Mouse (Mus musculus): ENCODE results near the gene Ptpa.
A peak's percentile ranks its signal among the peaks of the same experiment; 100 is the strongest.

Ptpa gene

DNA sequence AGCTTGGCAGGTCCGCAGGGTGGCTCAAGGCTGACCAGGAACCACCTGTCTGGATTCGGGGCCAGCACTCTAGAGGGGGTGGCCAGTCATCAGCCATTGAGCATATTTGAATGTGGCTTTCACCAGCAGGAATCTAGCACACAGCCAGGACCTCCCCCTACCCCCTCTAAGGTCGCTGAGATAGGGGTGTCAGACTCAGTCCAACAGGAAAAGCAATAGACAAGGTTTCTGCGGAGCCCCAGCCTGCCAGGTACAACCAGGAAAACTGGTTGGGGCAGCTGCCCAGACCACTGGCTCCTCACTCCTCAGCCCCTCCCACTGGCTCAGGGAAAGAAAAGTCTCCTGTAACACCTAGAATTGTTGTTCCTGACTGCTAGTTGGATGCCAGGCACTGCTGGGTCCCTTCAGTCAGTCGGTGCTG, 47.5 kb downstream of the Ptpa start:
- no peak for DNase-seq (ENCODE audit: low read depth, low spot score)

DNA sequence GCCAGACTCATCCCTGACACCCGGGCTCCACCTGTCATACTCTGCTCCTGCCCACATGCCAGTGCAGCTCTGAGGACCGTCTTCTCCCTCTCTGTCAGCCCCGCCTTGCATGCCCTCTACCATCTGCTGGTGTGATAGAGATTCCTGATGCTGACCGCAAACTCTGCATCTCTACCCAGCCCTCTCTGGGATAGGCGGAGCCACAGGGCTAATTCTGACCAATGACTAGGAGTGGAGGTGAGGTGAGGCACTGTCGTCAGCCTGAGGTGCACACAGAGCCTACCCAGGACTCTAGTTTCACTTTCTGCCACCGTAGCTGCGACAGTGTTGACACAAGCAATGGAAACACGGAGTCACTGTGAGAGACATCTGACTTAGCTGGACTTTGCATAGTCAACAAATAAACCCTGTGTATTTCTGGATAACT, 48.1 kb downstream of the Ptpa start:
- DNase-seq (ENCODE audit: low read depth, low spot score), result no peak

DNA sequence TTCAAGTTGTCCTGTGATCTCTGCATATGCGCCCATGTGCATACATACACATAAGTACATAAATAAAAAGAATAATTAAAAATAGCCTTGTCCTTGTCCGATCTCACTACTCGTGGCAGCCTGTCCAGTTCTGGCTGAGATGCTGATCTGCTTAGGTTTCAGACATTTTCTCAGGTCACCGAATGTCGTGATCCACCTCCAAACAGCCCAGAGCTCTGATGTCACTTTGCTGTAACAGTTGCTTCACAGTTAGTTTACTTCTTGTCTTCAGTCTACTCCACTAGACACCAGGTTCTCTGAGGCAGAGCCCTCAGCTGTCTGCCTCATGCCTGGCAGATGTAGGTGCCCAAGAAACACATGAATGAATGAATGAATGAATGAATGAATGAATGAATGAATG, 48.6 kb downstream of the Ptpa start:
- DNase-seq (ENCODE audit: low read depth, low spot score), result no peak

DNA sequence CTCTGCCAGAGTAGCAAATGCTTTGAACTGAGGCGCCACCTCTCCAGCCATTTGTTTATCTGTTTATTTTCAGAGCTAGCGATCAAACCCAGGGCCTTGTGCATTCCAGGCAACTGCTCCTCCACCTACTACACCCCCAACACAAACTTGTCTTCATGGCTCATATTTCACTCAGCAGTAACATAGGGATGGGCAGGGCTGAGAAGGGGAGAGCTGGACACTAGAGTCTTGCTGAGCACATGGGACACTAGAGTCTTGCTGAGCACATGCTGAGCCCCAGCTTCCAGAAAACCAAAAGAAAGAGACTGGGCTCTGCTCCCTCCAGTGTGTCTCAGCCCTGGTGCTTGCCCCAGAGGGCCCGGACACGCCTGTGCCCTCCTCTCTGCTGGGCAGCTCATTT, 50.9 kb downstream of the Ptpa start:
- no peak for DNase-seq (ENCODE audit: low read depth, low spot score)

DNA sequence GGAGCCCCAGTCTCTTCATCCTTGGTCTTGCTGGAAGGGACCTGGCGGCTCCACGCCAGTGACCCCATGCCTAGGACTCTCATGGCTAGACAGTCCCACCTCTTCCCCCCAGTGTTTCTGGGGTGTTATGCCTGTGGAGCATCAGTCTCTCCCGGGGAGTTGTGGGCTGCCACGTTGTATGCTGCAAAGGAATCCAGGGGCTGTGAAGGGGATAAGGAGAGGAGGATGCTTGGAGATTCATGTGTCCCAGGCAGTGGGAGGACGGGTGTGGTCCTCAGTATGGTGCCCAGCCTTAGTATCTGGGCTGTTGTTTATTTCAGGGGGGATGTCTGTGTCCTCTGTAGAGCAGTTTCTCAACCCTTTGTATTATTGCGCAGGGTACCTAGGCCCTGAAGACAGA, 53.2 kb downstream of the Ptpa start:
- no peak for DNase-seq (ENCODE audit: low read depth, low spot score)

DNA sequence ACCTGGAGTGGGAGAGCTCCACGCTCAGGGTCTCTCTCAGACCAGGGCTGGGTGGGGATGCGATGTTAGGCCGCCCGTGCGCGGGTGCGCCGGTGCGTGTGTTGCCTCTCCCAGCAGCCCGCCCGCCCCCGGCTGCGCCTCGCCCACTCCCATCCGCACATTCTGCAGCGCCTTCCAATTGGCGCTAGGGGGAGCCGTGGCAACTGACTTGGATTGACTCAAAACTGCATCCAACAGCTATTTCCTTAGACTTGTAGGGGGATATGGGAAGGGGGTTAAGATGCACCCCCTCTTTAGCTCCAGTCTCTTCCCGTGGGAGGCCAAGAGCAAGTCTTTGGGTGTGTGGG, 53.9 kb downstream of the Ptpa start:
- no peak for DNase-seq (ENCODE audit: low read depth, low spot score)

DNA sequence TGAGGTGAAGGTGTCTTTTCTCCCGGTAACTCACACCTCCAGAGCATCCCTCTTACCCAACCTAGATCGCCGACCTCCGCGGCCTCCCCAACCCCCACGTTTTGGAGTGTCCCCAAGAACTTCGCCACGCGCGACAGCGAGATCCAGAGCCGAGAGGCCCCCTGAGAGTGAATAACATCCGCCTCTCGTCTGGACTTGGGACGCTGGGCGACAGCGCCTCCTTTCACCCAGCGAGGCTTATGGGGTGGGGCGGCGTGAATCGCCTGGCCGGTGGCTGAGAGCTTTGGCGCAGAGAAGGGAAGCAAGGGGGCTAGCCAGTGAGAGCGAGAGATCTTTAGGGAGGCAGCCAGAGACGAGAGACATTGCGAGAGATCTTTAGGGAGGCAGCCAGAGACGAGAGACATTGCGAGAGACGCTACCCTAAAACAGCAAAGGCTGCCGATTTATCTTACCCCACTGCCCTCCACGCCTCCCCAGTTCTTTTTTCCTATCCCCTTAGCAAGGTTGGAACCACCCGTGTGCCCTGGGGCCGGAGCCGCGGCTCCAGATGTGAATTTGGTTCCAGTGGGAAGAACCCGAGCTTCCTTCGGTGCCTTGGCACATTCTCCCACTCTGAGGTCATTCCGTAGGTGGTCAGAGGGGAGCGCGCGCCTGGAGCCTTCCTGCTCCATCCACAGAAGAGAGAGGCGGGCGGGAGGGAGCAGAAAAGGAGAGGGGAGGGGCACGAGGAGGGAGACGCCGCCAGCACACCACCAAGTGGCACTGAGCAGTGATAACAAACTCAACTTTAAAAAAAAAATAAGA, 54.5 kb downstream of the Ptpa start:
- no peak for DNase-seq (ENCODE audit: low read depth, low spot score)

DNA sequence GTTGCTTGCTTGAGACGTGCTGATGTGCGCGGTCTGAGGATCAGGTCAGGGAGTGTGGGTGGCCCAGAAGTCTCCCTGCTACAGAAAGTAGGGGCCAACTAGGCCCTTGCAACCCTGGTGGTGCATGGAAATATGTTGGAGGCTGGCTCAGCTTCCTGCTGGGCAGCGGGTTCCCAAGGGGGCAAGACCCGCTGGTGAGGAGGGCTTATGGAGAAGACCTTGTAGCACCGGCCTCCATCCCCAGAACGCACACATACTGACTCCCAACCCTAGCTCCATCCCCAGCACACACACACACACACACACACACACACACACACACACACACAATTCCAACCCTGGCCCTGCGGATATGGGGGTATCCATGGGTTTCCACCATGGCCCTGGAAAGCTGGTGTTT, 55.2 kb downstream of the Ptpa start:
- DNase-seq (ENCODE audit: low read depth, low spot score), result no peak

DNA sequence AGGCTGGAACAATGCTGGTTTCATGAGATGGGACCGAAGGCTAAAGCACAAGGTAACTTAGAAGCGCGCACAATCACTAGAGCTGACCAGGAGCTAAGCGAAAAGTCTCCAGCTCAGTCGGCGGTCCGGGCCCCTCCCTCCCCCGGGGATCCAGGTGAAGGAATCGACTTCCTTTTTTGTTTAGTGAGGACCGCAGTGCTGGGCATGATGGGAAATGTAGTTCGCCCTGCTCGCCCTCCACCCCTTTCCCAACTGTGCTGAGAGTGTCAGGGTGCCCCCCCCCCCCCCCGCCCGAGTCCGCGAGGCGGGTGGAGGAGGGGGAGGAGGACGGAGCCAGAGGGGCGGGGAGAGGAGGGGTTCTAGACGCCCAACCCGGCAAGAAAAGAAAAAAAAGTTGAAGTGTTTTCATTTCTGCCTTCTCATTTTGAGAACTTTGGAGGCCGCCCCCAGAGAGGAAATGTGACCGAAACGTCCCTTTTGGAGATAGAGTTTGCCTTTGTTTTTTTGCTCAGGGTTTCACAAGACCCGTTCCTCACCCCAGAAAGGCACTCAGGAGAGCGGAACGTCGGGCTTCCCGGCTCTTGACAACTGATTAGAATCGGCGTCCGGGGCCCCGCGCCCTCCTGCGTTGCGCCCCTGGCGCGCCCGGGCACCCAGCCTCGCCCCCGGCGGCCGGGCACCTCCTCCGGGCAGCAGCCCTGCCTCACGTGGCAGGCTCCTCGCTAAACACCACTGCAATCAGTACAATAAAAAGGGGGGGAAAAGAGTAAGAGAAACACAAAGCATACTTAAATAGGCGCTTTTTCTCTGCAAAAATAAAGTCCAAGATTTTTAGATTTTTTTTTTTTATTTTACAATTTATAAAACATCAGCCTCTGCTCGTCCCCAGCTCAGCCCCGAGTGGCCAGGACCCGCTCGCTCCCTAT, 56.2 kb downstream of the Ptpa start:
- DNase-seq (ENCODE audit: low read depth, low spot score), result no peak

DNA sequence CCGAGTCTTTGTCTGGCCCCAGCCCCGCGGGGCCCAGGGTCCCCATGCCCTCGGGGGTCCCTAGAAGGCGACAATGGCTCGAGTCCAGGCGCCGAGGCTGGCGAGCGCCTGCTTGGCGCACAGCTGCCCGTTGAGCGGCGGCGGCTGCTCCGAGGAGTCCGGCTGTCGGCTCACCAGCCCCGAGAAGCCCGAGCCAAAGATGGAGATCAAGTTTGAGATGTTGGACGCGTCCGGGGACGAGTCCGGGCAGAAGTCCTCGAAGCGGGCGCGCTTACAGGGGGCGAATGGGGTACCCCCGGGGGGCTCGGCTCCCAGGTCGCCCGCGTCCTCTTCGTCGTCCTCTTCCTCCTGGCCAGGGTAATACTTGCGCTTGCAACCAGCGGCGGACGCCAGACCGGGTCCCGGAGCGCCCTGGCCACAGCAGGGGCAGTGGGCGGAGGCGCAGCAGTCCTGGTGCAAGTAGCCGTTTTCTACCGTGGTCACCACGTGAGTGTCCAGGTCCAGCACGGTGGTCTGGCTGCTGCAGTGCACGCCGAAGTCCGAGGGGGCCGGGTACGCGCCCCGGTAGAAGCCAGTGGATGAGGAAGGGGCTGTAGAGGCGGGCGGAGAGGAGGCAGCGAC, 57.0 kb downstream of the Ptpa start:
- no peak for DNase-seq (ENCODE audit: low read depth, low spot score)

DNA sequence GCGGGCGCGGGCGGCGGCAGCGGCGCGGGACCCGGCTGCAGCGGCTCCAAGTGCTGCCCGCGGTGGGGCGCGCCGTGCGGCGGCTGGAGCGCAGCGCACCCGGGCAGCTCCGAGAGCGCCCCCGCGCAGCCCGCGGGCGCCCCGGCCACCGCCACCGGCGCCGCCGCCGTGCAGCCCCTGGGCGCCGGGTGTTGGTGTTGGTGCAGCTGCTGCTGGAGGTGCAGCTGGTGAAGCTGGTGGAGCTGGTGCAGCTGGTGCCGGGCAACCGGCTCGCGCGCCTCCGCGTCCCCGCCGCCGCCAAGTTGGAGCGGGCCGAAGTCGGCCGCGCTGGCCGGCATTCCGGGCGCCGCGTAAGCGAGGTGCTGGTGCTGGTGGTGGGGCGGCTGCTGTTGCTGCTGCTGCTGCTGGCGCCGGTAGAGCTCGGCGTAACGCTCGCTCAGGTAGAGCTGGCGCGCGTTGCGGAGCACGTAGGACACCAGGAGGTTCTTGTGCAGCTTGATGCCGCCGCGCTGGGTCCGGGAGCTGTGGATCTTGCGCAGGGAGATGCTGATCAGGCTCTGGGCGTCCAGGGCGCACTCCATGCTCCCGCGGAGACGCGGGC, 57.7 kb downstream of the Ptpa start:
- DNase-seq (ENCODE audit: low read depth, low spot score), result no peak

DNA sequence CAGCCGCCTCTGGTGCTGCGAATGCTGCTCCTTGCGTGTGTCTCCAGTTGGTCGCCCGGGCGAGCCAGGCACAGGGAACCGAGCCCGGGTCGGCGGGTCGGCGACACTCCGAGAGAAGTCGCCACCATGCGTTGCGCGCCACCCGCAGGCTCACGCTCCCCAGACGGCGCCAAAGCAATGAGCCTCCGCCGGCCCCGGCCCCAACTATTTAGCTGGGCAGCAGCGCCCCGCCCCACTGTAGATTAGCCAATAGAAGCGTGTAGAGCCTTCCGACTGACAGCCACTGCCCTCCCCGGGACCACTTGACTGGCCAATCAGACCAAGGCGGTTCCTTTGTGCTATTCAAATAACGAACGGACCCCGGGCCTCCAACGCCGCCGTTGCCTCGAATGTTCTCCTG, 58.2 kb downstream of the Ptpa start, which contains the start of gene Ier5l:
Gene Ier5l, minus strand, starts transcription at position 181 of the 400 bp plus-strand sequence.
- DNase-seq (ENCODE audit: low read depth, low spot score), result peak; percentile 85

DNA sequence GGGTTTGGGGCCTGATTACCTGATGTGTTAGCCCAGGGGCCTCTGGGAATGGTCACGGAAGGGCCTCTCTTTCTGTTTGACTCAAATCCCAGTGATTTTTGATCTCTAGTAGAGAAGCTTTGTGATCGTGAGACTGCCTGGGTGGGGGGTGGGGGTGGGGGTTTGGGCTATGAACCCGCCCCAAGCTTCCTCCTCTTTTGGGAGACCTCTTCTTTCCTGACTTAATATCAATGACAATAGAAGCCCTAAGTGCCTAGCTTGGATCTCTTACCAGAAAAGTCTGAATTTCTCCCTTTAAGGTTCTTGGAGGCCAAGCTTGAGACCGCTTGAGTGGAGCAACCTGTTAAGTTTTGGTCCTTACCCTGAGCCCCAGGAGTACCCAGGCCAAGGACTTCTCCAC, 58.9 kb downstream of the Ptpa start:
- DNase-seq (ENCODE audit: low read depth, low spot score), result no peak

DNA sequence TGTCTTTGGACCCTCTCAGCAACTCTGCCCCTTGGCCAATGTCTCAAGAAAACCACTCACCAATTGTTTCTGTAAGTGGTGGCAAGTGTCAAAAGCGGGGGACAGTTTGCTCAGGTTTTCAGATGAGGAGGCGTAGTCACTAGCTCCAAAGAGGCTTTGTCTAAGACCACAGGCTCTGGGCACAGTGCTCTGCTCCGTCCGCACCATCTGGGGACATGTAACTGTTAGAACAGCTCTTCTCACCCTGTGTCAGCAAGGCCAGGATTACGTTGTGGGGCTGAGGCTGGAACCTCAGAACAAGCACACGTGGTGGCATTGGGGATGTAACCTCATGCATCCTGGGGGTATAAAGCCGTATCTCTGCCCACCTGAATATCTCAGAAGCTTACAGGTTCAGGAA, 59.6 kb downstream of the Ptpa start:
- DNase-seq (ENCODE audit: low read depth, low spot score), result no peak

DNA sequence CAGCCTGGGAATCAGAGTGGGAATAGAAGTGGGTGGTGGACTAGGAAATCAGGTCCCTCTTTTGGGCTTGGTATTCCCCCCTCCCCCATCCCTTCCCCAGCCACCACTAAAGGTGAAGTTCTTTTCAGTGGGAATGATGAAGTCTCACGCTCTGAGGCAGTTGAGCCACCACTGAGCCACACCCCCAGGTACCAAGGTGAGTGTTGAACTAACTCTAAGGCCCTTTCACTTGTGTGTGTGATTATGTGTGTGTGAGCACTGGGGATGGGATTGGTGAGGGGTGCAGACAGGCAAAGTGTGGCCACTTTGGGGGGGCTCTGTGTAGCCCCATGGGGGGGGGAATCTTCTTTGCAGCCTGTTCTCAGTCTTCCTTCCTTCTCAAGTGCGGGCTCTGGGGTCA, 60.4 kb downstream of the Ptpa start:
- no peak for DNase-seq (ENCODE audit: low read depth, low spot score)

DNA sequence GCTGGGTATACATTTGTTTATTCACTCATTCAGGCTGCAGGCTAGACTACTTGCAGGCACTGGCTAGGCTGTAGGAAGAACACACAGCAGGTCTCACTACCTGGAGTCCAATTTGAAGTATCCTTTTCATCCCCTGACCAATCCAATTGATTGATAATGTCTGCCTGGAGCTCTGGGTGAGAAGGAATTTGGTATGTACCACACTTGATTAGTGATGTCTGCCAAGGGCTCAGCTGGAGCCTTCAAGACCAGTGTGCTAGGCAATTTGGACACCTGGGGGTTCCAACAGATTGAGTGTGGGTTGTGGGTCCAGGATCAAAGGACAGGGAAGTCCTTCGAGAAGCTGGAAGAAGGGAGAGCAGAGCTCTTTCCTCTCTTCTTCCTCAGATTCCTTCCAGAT, 62.7 kb downstream of the Ptpa start:
- no peak for DNase-seq (ENCODE audit: low read depth, low spot score)

DNA sequence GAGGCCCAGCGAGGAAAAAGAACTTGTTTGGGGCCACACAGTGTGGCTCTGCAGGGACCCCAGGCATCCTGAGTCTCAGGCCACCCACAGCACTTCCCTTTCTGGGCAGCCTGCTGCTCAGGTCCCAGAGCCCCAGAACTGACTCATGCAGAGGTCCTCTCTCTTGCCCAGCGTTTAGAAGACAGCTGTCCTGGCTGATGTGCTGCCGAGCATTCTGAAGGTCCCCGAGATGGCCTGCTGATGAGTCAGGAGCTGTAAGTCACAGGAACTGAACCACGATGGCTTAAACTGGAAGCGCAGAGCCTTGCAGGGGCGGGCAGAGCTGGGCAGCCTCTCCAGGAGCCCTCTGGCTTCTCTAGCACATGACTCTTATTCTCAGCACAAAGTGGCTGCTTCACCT, 71.8 kb downstream of the Ptpa start:
- no peak for DNase-seq (ENCODE audit: low read depth, low spot score)

DNA sequence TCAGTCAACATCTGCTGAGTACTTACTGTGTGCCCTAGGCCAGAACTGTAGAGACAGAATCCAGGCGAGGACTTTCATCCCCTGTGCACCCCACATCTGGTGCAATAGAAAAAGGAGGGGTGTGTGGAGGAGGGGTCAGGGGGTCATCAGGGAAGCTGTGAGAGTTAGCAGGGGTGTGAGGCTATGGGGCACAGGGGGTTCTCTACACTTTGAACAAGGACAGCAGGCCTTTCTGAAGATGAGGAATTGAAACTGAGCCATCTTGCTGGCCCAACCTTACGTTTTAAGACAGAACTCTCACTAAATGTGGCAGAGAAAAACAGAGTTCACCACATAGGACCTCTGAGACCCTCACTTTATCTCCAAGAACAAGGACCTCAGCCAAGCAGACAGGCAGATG, 74.5 kb downstream of the Ptpa start:
- no peak for DNase-seq (ENCODE audit: low read depth, low spot score)

DNA sequence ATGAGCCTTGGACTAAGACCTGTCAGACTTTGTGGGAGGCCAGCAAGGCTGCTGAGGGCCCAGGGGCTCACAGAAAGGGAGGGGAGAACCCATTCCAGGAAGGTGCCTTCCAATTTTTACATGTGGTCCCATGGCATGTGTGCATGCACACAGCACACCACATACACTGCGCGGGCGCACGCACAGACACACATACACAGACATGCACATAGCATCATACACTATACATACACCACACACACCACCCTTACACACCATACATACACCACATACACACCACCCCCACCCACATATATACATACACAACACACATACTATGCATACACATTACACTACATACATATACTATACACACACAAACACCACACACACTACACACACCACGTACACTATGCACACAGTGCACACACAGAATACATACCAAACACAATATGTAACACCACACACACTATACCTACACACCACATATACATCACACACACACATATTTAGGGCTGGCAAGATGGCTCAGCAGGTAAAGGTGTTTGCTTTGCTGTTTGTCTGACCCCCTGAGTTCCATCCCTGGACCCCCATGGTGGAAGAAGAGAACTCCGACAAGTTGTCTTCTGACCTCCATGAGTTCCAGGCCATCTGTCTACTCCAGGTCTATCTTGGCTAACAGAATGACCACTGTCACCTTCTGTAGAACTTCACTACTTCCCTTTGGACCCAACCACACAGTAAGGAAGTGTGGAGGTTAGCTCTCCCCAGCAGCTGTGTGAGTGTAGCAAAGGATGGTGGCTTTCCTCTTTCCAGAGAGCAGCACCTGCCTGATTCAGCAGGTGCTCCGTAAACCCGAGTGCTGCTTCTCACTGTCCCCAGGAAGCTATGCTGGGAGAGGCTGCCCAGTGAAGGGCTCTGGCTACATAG, 79.4 kb downstream of the Ptpa start:
- no peak for DNase-seq (ENCODE audit: low read depth, low spot score)

DNA sequence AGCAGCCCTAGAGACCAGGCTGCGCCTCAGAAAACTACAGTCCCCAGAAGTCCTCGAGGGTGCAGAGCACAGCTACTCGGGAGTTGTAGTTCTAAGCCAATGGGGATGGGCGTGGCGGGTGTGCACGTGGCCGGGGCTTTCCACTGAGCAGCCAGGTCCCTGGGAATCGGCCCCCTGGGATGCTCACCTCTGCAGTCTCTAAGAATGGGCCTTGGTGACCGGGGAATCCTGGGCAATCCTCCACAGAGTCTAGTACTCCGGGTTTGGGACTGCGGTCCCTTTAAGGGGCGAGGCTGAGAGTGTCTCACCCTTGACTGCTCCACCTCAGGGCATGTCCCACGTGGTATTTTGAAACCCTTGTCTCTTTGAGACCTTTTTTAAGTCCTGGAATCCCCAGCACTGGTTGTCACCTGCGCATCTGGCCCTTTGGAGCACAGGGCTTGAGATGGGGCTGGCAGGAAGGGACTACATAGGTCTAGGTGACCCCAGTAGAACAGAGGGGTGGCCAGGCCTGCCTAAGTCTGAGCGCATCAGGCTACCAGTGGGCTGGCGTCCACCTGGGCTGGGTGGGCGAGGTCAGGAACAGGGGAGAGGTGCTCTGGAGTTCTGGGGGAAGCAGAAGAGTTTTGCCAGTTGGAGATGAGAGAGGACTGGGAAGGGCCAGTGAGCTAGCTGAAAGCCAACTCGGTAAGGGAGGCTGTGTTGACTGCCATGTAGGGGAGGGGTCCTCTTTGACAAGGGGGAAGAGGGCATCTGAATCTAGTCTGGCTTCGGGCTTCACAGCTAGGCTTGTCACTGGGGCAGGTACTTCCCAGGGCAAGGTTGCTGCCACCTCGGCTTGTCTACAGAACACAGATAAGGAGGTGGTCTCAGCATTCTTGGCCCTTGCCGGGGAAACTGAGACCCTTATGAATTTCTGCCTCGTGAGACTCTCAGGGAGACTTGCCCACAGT, 80.3 kb downstream of the Ptpa start:
- DNase-seq (ENCODE audit: low read depth, low spot score), result peak; percentile 26

All from WW6 (cell line).